Mouse (Mus musculus) brain, embryonic 14.5 days (tissue): ENCODE measurements around the gene Chd3.

Experiments
- CTCF ChIP-seq: fragments of 200-500 bp; IDR thresholded peaks from 2 replicates; pipeline ENCODE4 v1.5.1; 2012; ENCODE audit warnings: inconsistent platforms, mild to moderate bottlenecking, moderate library complexity, borderline replicate concordance; ENCODE audit not compliant: insufficient read depth, insufficient read length; ENCODE audit errors: extremely low read depth
- POLR2A ChIP-seq: fragments of 200-500 bp; IDR thresholded peaks from 2 replicates; pipeline ENCODE4 v1.6.1; 2012; ENCODE audit warnings: mild to moderate bottlenecking, inconsistent platforms, borderline replicate concordance; ENCODE audit not compliant: poor library complexity, insufficient read depth, insufficient read length, severe bottlenecking; ENCODE audit errors: extremely low read depth

DNA sequence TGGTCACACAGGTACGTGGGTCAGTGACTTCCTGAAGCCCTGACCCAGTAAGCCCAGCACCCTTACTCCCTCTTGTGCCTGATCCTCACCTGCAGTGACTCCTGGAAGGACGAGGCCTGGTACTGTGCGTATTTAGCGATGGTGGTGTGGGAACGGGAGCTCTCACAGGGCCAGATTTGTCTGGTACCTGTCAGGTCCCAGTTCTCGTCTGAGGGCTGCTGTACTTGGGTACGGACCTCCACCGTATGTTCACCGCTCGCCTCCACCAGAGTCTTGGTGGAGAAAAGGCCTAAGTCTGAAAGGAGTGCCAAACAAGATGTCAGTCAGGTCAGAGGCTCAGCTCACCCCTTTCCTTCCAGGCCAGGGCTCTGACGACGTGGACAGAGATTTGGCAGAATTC lies 32.8 kb upstream of the Chd3 start:
- TF ChIP-seq POLR2A: no peak
- TF ChIP-seq CTCF: no peak
